Mouse (Mus musculus): ENCODE results near the gene Hist1h2ao. TPM values are rescaled to one million over a fixed set of nuclear protein-coding genes. Genes with fewer than 3 reads are reported as not detected.
"Not testable (repeated sequence)": the region's sequence is repeated elsewhere in the genome, so short reads cannot be mapped to it uniquely, and the experiment has no call there.

Hist1h2ao gene
- polyA plus RNA-seq, 1 experiment from 2014 or later: not detected

DNA sequence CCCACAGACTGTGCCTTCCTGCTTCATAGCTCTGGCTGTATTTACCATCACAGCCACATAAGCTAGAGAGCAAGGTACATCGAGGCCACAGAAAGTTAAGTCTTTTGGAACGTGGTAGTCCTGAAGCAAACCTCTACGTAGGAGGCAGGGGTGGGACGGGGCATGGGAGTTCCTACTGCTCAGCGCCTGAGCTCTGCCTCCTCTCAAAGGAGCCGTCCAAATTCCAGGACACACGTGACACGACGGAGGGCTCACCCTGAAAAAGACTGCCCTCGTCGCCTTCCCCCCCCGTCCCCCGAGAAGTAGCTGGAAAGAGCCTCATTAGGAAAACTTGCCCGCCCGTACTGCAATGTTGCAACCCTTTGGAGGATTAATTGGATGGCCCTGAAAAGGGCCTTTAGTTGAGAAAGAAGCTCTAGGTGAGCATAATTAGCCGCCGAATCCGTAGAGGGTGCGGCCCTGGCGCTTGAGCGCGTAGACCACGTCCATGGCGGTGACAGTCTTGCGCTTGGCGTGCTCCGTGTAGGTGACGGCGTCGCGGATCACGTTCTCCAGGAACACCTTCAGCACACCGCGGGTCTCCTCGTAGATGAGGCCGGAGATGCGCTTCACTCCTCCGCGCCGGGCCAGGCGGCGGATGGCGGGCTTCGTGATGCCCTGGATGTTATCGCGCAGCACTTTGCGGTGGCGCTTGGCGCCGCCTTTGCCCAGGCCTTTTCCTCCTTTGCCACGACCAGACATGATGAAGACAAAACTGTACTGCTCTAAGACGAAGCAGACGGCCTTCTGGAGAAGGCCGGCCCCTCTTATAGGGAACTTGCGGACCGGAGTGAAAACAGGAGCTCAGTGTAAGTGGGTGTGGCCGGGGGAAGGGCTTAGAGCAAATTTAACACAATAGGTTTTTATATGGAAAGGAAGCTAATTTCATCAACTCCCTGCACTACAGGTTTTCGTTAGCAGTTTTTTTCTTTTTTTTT lies 21.4 kb downstream of the Hist1h2ao start, which contains the start of gene Hist1h4n:
Gene Hist1h4n (minus strand): TSS at position 779 of the 977 bp plus-strand sequence.
- DNase-seq; H3K9me3 ChIP-seq (ENCODE audit: control insufficient read depth, low read length); H3K4me1 ChIP-seq (ENCODE audit: control insufficient read depth, insufficient read depth, low read length); H3K27me3 ChIP-seq (ENCODE audit: control insufficient read depth, insufficient read depth, low read length); H3K36me3 ChIP-seq (ENCODE audit: control insufficient read depth, insufficient read depth, low read length); H3K27ac ChIP-seq (replicated peaks; ENCODE audit: low read depth, low read length); H3K9ac ChIP-seq (replicated peaks; ENCODE audit: low read length): not testable (repeated sequence)
- H3K4me2 ChIP-seq (ENCODE audit: low read length): peak within 1 kb of the TSS; percentile 43
- 0 out of 2 replicates have a peak within 1 kb of the TSS, but pooled peaks have one; percentile 15 for H3K4me3 ChIP-seq (replicated peaks; ENCODE audit: low read depth, low read length)
- peak; percentile 85 for ATAC-seq (ENCODE audit: low FRiP score, low TSS enrichment)
- 0% methylated on average over 22 of the region's 58 CpGs for WGBS

- H3K9ac ChIP-seq (replicated peaks; ENCODE audit: low read length); H3K27me3 ChIP-seq (ENCODE audit: control insufficient read depth, insufficient read depth, low read length); H3K4me1 ChIP-seq (ENCODE audit: control insufficient read depth, insufficient read depth, low read length); H3K9me3 ChIP-seq (ENCODE audit: control insufficient read depth, low read length); H3K4me3 ChIP-seq (replicated peaks; ENCODE audit: low read depth, low read length); H3K27ac ChIP-seq (replicated peaks; ENCODE audit: low read depth, low read length); DNase-seq; H3K4me2 ChIP-seq (ENCODE audit: low read length); H3K36me3 ChIP-seq (ENCODE audit: control insufficient read depth, insufficient read depth, low read length): not testable (repeated sequence)
- whole genome bisulfite sequencing: no CpG with 5 or more reads among the region's 24 CpGs
- ATAC-seq (ENCODE audit: low FRiP score, low TSS enrichment): peak; percentile 95
Observed at GRCm38 (mm10) chr13:21833461-21833860, 23.2 kb downstream of the Hist1h2ao start, which contains the start of the genes Hist1h2ap and Hist1h2br. TSS of gene Hist1h2ap (minus strand) at chr13:21833507. TSS of gene Hist1h2br (plus strand) at chr13:21833743.

- H3K27me3 ChIP-seq (ENCODE audit: control insufficient read depth, insufficient read depth, low read length); DNase-seq; H3K4me1 ChIP-seq (ENCODE audit: control insufficient read depth, insufficient read depth, low read length); H3K27ac ChIP-seq (replicated peaks; ENCODE audit: low read depth, low read length); H3K36me3 ChIP-seq (ENCODE audit: control insufficient read depth, insufficient read depth, low read length); H3K4me3 ChIP-seq (replicated peaks; ENCODE audit: low read depth, low read length); H3K9ac ChIP-seq (replicated peaks; ENCODE audit: low read length); H3K9me3 ChIP-seq (ENCODE audit: control insufficient read depth, low read length); H3K4me2 ChIP-seq (ENCODE audit: low read length): not testable (repeated sequence)
- WGBS: no CpG with 5 or more reads among the region's 4 CpGs
- ATAC-seq (ENCODE audit: low FRiP score, low TSS enrichment): peak; percentile 48; the same call in 1 of the 2 replicates
Observed at GRCm38 (mm10) chr13:21840508-21840907, 30.2 kb downstream of the Hist1h2ao start.

- not testable (repeated sequence) for H3K9me3 ChIP-seq (ENCODE audit: control insufficient read depth, low read length); H3K9ac ChIP-seq (replicated peaks; ENCODE audit: low read length); DNase-seq; H3K27me3 ChIP-seq (ENCODE audit: control insufficient read depth, insufficient read depth, low read length); H3K27ac ChIP-seq (replicated peaks; ENCODE audit: low read depth, low read length); ATAC-seq (ENCODE audit: low FRiP score, low TSS enrichment); H3K4me2 ChIP-seq (ENCODE audit: low read length); H3K4me3 ChIP-seq (replicated peaks; ENCODE audit: low read depth, low read length); H3K36me3 ChIP-seq (ENCODE audit: control insufficient read depth, insufficient read depth, low read length); H3K4me1 ChIP-seq (ENCODE audit: control insufficient read depth, insufficient read depth, low read length)
Observed at GRCm38 (mm10) chr13:21846356-21846755, 36.1 kb downstream of the Hist1h2ao start.

GRCm38 (mm10) chr13:21847883-21848282 lies 37.6 kb downstream of the Hist1h2ao start:
- no peaks in the 10 kb centered on the region for H3K27me3 ChIP-seq (ENCODE audit: control insufficient read depth, insufficient read depth, low read length)
- whole genome bisulfite sequencing: 18% methylated on average over 8 of the region's 8 CpGs
- DNase-seq: peak; percentile 12

DNA sequence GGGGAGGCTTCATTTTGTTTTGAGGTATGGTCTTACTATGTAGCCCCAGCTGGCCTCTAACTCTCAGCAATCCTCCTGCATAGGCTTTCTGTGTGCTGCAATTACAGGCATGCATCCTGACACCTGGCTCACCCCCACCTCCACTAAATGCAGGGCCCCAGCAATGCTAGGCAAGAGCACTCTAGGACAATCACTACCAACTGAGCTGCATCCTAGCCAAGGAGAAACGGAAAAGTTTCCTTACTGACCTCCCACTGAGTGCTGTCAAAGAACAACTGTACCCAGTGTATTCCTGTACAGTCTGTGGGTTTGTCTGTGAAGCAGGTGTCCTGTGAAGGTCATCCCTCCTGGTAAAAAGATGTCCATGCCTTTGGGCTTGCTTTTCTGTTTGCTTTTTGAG lies 40.4 kb downstream of the Hist1h2ao start:
- not testable (repeated sequence) for H3K9me3 ChIP-seq (ENCODE audit: control insufficient read depth, low read length); DNase-seq; ATAC-seq (ENCODE audit: low FRiP score, low TSS enrichment); H3K36me3 ChIP-seq (ENCODE audit: control insufficient read depth, insufficient read depth, low read length); H3K4me2 ChIP-seq (ENCODE audit: low read length); H3K4me3 ChIP-seq (replicated peaks; ENCODE audit: low read depth, low read length); H3K4me1 ChIP-seq (ENCODE audit: control insufficient read depth, insufficient read depth, low read length); H3K27me3 ChIP-seq (ENCODE audit: control insufficient read depth, insufficient read depth, low read length); H3K27ac ChIP-seq (replicated peaks; ENCODE audit: low read depth, low read length); H3K9ac ChIP-seq (replicated peaks; ENCODE audit: low read length)
- WGBS: 39% methylated on average over 1 of the region's 1 CpGs

More at GRCm38 (mm10) chr13:21847883-21848282, 37.6 kb downstream of the Hist1h2ao start:
- Histone ChIP-seq H3K9ac (replicated peaks; ENCODE audit: low read length) (no peak overlapping the region), H3K36me3 (ENCODE audit: control insufficient read depth, insufficient read depth, low read length) (no peaks in the 10 kb centered on the region), H3K4me3 (replicated peaks; ENCODE audit: low read depth, low read length) (no peak overlapping the region), H3K4me2 (ENCODE audit: low read length) (no peak overlapping the region), H3K4me1 (ENCODE audit: control insufficient read depth, insufficient read depth, low read length) (no peaks in the 10 kb centered on the region), H3K27ac (replicated peaks; ENCODE audit: low read depth, low read length) (no peak overlapping the region), H3K9me3 (ENCODE audit: control insufficient read depth, low read length) (no peaks in the 10 kb centered on the region)
- ATAC-seq (ENCODE audit: low FRiP score, low TSS enrichment): no peak

DNA sequence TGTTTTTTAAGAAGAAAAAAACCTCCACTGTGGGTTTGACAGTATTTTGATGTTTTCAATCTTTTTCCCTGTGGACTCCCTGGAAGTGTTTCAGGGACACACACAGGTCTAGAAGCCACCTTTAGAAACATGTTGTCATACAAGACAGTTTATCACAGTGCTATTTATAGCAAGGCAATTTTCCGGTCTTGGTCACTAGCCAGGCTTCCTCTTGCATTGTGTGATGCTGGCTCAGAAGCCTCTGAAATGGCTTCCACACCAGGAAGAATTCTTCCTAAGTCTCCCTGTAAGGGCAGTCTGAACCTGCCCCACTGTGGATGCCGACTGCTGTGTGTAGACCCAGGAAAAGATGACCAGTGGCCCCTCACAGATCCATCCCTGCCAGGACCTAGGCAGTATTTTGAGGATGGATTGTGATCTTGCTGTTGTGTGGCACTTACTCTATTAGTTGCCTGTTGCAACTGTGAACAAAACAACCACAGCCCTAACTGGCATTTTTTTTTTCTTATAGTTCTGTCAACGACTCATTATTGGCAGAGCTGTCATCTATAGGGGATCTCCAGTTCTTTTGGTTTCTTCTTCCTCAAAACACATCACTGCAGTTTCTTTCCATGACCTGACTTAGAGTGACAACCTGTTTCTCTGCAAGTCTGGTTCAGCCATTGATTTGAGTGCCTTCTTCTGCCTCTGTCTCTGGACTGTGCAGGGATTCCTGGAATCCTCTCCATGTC lies 42.1 kb downstream of the Hist1h2ao start:
- 78% methylated on average over 3 of the region's 3 CpGs for WGBS
- H3K4me2 ChIP-seq (ENCODE audit: low read length): no peak overlapping the region
- no peak overlapping the region for H3K27ac ChIP-seq (replicated peaks; ENCODE audit: low read depth, low read length)
- no peak overlapping the region for H3K9ac ChIP-seq (replicated peaks; ENCODE audit: low read length)
- H3K27me3 ChIP-seq (ENCODE audit: control insufficient read depth, insufficient read depth, low read length): no peaks in the 10 kb centered on the region
- no peak overlapping the region for H3K4me3 ChIP-seq (replicated peaks; ENCODE audit: low read depth, low read length)
- no peaks in the 10 kb centered on the region for H3K4me1 ChIP-seq (ENCODE audit: control insufficient read depth, insufficient read depth, low read length)
- no peak for ATAC-seq (ENCODE audit: low FRiP score, low TSS enrichment)
- H3K36me3 ChIP-seq (ENCODE audit: control insufficient read depth, insufficient read depth, low read length): no peaks in the 10 kb centered on the region
- H3K9me3 ChIP-seq (ENCODE audit: control insufficient read depth, low read length): no peaks in the 10 kb centered on the region
- DNase-seq: no peak

DNA sequence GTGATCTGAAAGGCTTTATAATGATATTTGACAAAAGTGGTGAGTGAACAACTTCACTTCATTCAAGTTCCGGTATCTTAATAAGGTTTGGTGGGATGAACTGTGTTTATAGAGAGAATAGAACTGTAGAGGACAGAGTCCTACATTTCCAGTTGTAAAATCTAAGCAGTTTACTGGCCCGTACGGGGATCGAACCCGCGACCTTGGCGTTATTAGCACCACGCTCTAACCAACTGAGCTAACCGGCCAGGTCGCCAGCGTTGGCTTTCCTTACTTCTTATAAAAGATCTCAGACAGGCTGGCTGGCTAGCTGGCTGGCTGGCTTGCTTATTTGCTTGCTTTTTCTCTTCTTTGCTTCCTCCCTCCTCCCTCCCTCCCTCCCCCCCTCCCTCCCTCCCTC lies 44.9 kb downstream of the Hist1h2ao start:
- Histone ChIP-seq H3K36me3 (ENCODE audit: control insufficient read depth, insufficient read depth, low read length) (no peaks in the 10 kb centered on the region), H3K9ac (replicated peaks; ENCODE audit: low read length) (no peak overlapping the region), H3K4me1 (ENCODE audit: control insufficient read depth, insufficient read depth, low read length) (no peaks in the 10 kb centered on the region), H3K9me3 (ENCODE audit: control insufficient read depth, low read length) (no peaks in the 10 kb centered on the region), H3K27me3 (ENCODE audit: control insufficient read depth, insufficient read depth, low read length) (no peaks in the 10 kb centered on the region), H3K4me2 (ENCODE audit: low read length) (peak overlapping the region; percentile 49), H3K4me3 (replicated peaks; ENCODE audit: low read depth, low read length) (peak overlapping the region; percentile 36), H3K27ac (replicated peaks; ENCODE audit: low read depth, low read length) (no peak overlapping the region)
- DNase-seq: peak; percentile 76
- WGBS: 1% methylated on average over 11 of the region's 11 CpGs
- ATAC-seq (ENCODE audit: low FRiP score, low TSS enrichment): peak; percentile 60; the same call in 1 of the 2 replicates
